Mouse (Mus musculus) embryonic facial prominence, embryonic 15.5 days (tissue): ENCODE results near the gene Pih1d1. TPM values are rescaled to one million over a fixed set of nuclear protein-coding genes. Genes with fewer than 3 reads are reported as not detected.
"Not testable (repeated sequence)": the region's sequence is repeated elsewhere in the genome, so short reads cannot be mapped to it uniquely, and the experiment has no call there.

Source experiments
- ATAC-seq: fragments of 200-750 bp; cut with Nextera tagmentation; 2 replicates; pipeline ENCODE4 v1.8.0; 2017; ENCODE audit warnings: low read depth, moderate TSS enrichment; ENCODE audit not compliant: insufficient number of reproducible peaks, low FRiP score, low TSS enrichment
- H3K27ac ChIP-seq: fragments of 300-500 bp; sonication (generic); replicated peaks from 2 replicates; pipeline ENCODE4 v1.5.1; 2015; ENCODE audit warnings: mild to moderate bottlenecking, inconsistent platforms
- H3K27me3 ChIP-seq: fragments of 300-500 bp; sonication (generic); 2 replicates; pipeline ENCODE4 v1.6.1; 2015; ENCODE audit warnings: inconsistent platforms
- H3K36me3 ChIP-seq: fragments of 300-500 bp; sonication (generic); 2 replicates; pipeline ENCODE4 v1.6.1; 2015; ENCODE audit warnings: mild to moderate bottlenecking, inconsistent platforms
- H3K4me1 ChIP-seq: fragments of 300-500 bp; sonication (generic); 2 replicates; pipeline ENCODE4 v1.6.1; 2015; ENCODE audit warnings: inconsistent platforms
- H3K4me2 ChIP-seq: fragments of 300-500 bp; sonication (generic); replicated peaks from 2 replicates; pipeline ENCODE4 v1.6.1; 2015; ENCODE audit warnings: mild to moderate bottlenecking, inconsistent platforms
- H3K4me3 ChIP-seq: fragments of 300-500 bp; sonication (generic); replicated peaks from 2 replicates; pipeline ENCODE4 v1.5.1; 2015; ENCODE audit warnings: mild to moderate bottlenecking, inconsistent platforms
- H3K9ac ChIP-seq: fragments of 300-500 bp; sonication (generic); 2 replicates; pipeline ENCODE4 v1.6.1; 2015; ENCODE audit warnings: inconsistent platforms
- H3K9me3 ChIP-seq: fragments of 300-500 bp; sonication (generic); replicated peaks from 2 replicates; pipeline ENCODE4 v1.6.1; 2016; ENCODE audit warnings: inconsistent platforms
- WGBS: fragments of 180-500 bp; shearing (Covaris S2); methylation state at CpG from one replicate; pipeline ENCODE4 v1.1.7; 2015; 5-methylcytosine and 5-hydroxymethylcytosine counted together
- polyA plus RNA-seq: library from polyadenylated mRNA; unstranded; fragments of >200 nt; fragmentation: Nextera tagmentation; extraction: Ambion mirVana; gene quantifications from 2 replicates; pipeline ENCODE4 v1.2.1, GENCODE M21; 2015

Pih1d1 gene
- polyA plus RNA-seq, 1 experiment from 2014 or later, result 87.5 TPM

DNA sequence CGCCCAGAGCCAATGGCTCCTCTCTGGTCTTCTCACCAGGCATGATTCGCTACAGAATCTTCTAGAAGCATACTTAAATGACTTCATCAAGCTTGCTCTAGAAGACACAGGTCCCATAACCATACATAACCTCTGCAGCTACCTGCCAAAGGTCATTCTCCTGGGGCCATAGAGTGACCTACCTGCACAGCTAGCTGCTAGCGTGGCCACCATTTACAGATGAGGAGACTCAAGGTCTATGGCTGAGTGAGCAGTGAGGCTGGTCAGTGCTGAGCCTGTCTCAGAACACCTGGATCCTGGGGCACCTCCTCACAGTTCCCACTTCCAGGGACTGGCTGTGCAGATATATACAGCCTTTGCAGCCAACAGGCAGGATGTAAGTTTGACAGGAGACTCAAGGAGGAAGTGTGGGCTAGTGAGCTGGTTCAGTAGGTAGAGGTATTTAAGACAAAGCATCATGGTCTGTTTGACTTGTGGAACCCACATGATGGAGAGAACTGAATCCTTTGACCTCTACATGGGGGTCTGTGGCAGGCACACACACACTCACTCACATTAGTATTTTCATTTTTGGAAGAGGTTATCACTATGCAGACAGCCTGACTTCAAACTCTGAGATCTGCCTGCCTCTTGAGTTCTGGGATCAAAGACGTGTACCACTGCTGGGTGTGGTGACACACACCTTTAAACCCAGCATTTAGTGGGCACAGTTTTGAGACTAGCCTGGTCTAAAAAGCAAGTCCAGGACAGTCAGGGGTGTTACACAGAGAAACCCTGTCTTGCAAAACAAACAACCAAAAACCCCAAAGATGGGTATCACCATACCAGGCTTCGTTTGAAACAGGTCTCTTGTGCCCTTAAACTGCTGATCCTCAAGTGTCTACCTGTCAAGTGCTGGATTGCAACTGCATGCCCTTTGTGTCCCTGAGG lies 34.1 kb upstream of the Pih1d1 start:
- no peak for ATAC-seq
- H3K9me3 ChIP-seq, result no peaks in the 10 kb centered on the region
- peaks cover 34% of the 10 kb centered on the region for H3K4me1 ChIP-seq
- no peaks in the 10 kb centered on the region for H3K27me3 ChIP-seq
- H3K4me3 ChIP-seq, result no peak overlapping the region
- no peak overlapping the region for H3K9ac ChIP-seq
- 80% methylated on average over 5 of the region's 5 CpGs for WGBS
- H3K36me3 ChIP-seq, result peaks cover 43% of the 10 kb centered on the region
- no peak overlapping the region for H3K4me2 ChIP-seq
- no peak overlapping the region for H3K27ac ChIP-seq

DNA sequence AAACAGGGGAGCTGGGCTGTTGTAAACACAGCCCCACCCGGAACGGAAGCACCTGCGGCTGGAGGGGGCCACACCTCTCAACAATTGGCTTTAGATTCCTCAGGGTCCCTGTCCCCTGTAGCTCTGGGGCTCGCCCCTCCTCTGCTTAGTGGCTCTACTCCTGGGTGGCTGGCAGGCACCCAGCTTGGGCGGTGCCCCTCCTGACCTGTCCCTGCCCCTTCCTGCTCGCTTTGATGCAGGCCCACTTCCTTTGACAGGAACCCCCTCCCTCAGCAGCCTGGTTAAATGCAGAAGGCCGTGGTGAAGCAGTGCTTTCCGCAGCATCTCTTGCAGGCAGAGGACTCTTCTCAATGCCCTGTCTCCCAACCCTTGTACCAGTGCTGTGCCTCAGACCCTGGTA lies 32.7 kb upstream of the Pih1d1 start:
- Histone ChIP-seq H3K4me1 (peaks cover 46% of the 10 kb centered on the region), H3K36me3 (peaks cover 57% of the 10 kb centered on the region), H3K9me3 (no peaks in the 10 kb centered on the region), H3K4me2 (no peak overlapping the region), H3K27me3 (no peaks in the 10 kb centered on the region), H3K4me3 (no peak overlapping the region), H3K9ac (no peak overlapping the region), H3K27ac (peak overlapping the region; percentile 39; the same call in 1 of the 2 replicates)
- WGBS, result 57% methylated on average over 8 of the region's 8 CpGs
- ATAC-seq, result no peak

- Histone ChIP-seq H3K4me1 (peaks cover 52% of the 10 kb centered on the region), H3K9ac (no peak overlapping the region), H3K9me3 (no peaks in the 10 kb centered on the region), H3K4me3 (0 out of 2 replicates have a peak overlapping the region, but pooled peaks have one; percentile 4), H3K4me2 (no peak overlapping the region), H3K27me3 (no peaks in the 10 kb centered on the region), H3K27ac (0 out of 2 replicates have a peak overlapping the region, but pooled peaks have one; percentile 39), H3K36me3 (peaks cover 63% of the 10 kb centered on the region)
- ATAC-seq, result no peak
Observed at GRCm38 (mm10) chr7:45121966-45122365, 32.1 kb upstream of the Pih1d1 start.

GRCm38 (mm10) chr7:45122561-45123185 lies 31.4 kb upstream of the Pih1d1 start:
- Histone ChIP-seq H3K4me1 (peaks cover 58% of the 10 kb centered on the region), H3K27me3 (no peaks in the 10 kb centered on the region), H3K27ac (peak overlapping the region; percentile 90; the same call in 1 of the 2 replicates), H3K9ac (peak overlapping the region; percentile 100; the same call in 1 of the 2 replicates), H3K4me3 (peak overlapping the region; percentile 96), H3K9me3 (no peaks in the 10 kb centered on the region), H3K4me2 (peak overlapping the region; percentile 64), H3K36me3 (peaks cover 67% of the 10 kb centered on the region)
- no peak for ATAC-seq
- WGBS, result 80% methylated on average over 15 of the region's 15 CpGs

- Histone ChIP-seq H3K4me2 (peak overlapping the region; percentile 64), H3K27ac (peak overlapping the region; percentile 90), H3K4me1 (peaks cover 58% of the 10 kb centered on the region), H3K4me3 (peak overlapping the region; percentile 96), H3K27me3 (no peaks in the 10 kb centered on the region), H3K36me3 (peaks cover 67% of the 10 kb centered on the region), H3K9me3 (no peaks in the 10 kb centered on the region), H3K9ac (peak overlapping the region; percentile 100)
- no peak for ATAC-seq
- 17% methylated on average over 12 of the region's 12 CpGs for WGBS
Observed at GRCm38 (mm10) chr7:45123186-45123570, 30.9 kb upstream of the Pih1d1 start.

GRCm38 (mm10) chr7:45124224-45125143 lies 29.6 kb upstream of the Pih1d1 start, which contains the start of gene Rps11:
TSS of gene Rps11 (minus strand) at chr7:45124439.
- Histone ChIP-seq H3K4me3 (peak within 1 kb of the TSS; percentile 96), H3K4me2 (peak within 1 kb of the TSS; percentile 64), H3K36me3 (peaks cover 61% of the 10 kb centered on the region), H3K9me3 (no peaks in the 10 kb centered on the region), H3K27me3 (no peaks in the 10 kb centered on the region), H3K4me1 (peaks cover 62% of the 10 kb centered on the region), H3K9ac (peak within 1 kb of the TSS; percentile 100), H3K27ac (peak within 1 kb of the TSS; percentile 90)
- ATAC-seq, result peak; percentile 88
- under 1% methylated on average over 59 of the region's 59 CpGs for WGBS

- Histone ChIP-seq H3K4me2 (peak overlapping the region; percentile 64), H3K4me1 (peaks cover 68% of the 10 kb centered on the region), H3K4me3 (peak overlapping the region; percentile 96), H3K9ac (no peak overlapping the region), H3K9me3 (no peaks in the 10 kb centered on the region), H3K27me3 (no peaks in the 10 kb centered on the region), H3K27ac (peak overlapping the region; percentile 88), H3K36me3 (peaks cover 54% of the 10 kb centered on the region)
- WGBS, result 21% methylated on average over 7 of the region's 7 CpGs
- ATAC-seq, result no peak
Observed at GRCm38 (mm10) chr7:45125144-45125600, 28.9 kb upstream of the Pih1d1 start.

- not testable (repeated sequence) for H3K9me3 ChIP-seq, H3K27me3 ChIP-seq, ATAC-seq, H3K9ac ChIP-seq
- H3K4me1 ChIP-seq, result peaks cover 66% of the 10 kb centered on the region
- H3K4me3 ChIP-seq, result peak overlapping the region; percentile 96; the same call in 1 of the 2 replicates
- H3K27ac ChIP-seq, result peak overlapping the region; percentile 88
- peaks cover 49% of the 10 kb centered on the region for H3K36me3 ChIP-seq
- peak overlapping the region; percentile 64 for H3K4me2 ChIP-seq
- WGBS, result 71% methylated on average over 5 of the region's 5 CpGs
Observed at GRCm38 (mm10) chr7:45125649-45126048, 28.5 kb upstream of the Pih1d1 start.

DNA sequence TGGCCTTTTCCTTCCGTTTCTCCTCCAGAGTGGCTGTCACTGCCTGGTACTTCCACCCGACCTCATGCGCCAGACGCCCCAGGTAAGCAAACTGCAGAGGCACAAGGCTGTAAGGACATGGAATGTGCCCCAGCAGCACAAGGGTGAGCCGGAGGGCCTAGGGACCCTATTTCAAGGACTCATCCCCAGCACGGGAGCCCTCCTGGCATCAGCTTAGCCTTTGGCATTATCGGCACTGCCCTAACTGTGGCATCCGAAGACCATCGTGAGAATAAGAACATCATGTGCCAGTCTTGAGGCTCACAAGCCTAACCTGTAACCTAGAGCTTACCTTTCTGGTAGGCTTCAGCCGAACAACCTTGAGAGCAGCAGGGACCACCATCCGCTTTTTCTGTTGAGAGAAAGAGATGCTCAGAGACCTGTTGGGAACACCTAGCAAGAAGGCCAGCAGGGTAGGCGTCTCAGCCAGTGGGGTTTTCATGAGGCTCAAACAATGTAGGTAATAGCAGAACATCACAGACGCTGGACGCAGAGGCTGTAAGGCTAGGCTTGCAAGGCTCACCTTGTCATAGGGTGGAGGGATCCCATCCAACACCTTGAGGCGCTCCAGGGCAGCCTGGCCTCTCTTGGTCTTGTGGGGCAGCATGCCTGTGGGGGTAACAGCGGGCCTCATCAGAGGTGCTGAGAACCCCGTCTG lies 27.8 kb upstream of the Pih1d1 start:
- H3K9ac ChIP-seq, result peak overlapping the region; percentile 98
- peaks cover 59% of the 10 kb centered on the region for H3K4me1 ChIP-seq
- WGBS, result 70% methylated on average over 17 of the region's 17 CpGs
- H3K4me2 ChIP-seq, result peak overlapping the region; percentile 82
- peak overlapping the region; percentile 90 for H3K4me3 ChIP-seq
- H3K36me3 ChIP-seq, result peaks cover 43% of the 10 kb centered on the region
- no peak for ATAC-seq
- H3K27ac ChIP-seq, result peak overlapping the region; percentile 93
- H3K9me3 ChIP-seq, result no peaks in the 10 kb centered on the region
- no peaks in the 10 kb centered on the region for H3K27me3 ChIP-seq
